Mouse (Mus musculus) C2C12 (cell line): ENCODE results near the gene Cacng6.

Experiments
- CTCF ChIP-seq: IDR thresholded peaks from one replicate; pipeline ENCODE4 v1.5.1; 2011; ENCODE audit not compliant: control insufficient read depth, insufficient read depth, insufficient read length
- MAX ChIP-seq: IDR thresholded peaks from one replicate; pipeline ENCODE4 v1.6.1; 2011; ENCODE audit warnings: mild to moderate bottlenecking, control low read depth

GRCm38 (mm10) chr7:3388885-3389284 is 35.1 kb upstream of the Cacng6 start:
- no peak for TF ChIP-seq MAX
- no peak for TF ChIP-seq CTCF
